8 mouse cellular contexts compared by ENCODE assay signal in the genomic region with DNA sequence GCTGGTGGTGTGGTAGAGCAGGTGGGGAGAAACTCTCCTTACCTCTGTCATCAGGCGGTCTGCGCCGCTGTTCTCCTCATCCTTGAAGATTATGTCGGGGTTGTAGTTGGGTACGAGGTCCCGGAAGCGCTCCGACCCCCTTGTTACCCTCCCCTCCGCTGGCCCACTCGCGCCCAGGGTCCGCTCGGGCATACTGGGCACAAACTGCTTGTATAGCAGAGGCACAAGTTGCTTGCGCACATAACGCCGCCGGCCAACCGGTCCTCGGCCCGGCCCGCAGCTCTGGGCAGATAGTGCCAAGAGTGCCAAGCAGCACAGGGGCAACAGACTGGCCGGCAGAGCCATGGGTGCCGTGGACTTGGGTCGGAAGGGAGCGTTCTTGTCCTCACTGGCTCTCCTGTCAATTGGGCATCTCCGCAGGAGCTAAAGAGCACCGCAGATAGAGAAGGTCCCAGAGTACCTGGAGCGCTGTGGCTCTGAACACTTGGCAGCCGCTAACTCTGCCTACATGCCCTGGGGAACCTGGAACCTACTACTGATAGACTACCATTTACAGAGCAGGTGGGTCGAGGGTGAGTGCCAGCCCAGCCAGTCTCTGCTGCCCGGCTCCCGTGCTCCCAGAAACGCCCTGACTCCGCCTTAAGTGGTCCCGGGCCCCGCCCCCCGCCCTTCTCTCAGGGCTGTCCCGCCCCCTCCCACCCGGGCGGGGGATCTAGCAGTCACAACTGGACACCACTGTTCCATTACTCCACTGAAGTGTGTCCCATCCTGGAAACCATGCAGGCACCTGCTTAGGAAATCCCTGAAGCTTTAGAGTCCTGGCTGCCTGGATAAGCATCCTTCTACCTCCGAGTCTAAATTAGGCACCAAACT. TPM values are rescaled to one million over a fixed set of nuclear protein-coding genes. Genes with fewer than 3 reads are reported as not detected.
A peak's percentile ranks its signal among the peaks of the same experiment; 100 is the strongest.
DNase-seq lines count a peak whose midpoint lies in the region; ATAC-seq and TF ChIP-seq lines count a peak whose summit lies in the region.

Gene Dhh, minus strand, starts transcription at position 613 of the 873 bp plus-strand sequence.

- TF ChIP-seq CTCF in embryonic fibroblast, embryonic 13.5 days (IDR thresholded peaks at IDR 0.05; ENCODE audit: borderline replicate concordance, insufficient read depth, low read length): no peak
- TF ChIP-seq CTCF in intestine, postnatal 0 days (IDR thresholded peaks at IDR 0.05; ENCODE audit: low read depth): no peak

- 2% methylated on average over 41 of the region's 41 CpGs for WGBS in intestine, postnatal 0 days

- 0 out of 2 replicates have a peak within 1 kb of the TSS, but pooled peaks have one; percentile 5 for H3K4me3 ChIP-seq in embryonic fibroblast, embryonic 13.5 days (ENCODE audit: insufficient read depth, low read length)
- peak within 1 kb of the TSS; percentile 24 for H3K4me3 ChIP-seq in intestine, postnatal 0 days (ENCODE audit: low read depth, low read length)

- 0 out of 2 replicates have a peak, but pooled peaks cover under 1% of the 10 kb centered on the region for H3K36me3 ChIP-seq in intestine, postnatal 0 days (ENCODE audit: control insufficient read depth, insufficient read depth)

- no peaks in the 10 kb centered on the region for H3K9me3 ChIP-seq in intestine, postnatal 0 days (ENCODE audit: control insufficient read depth)

- peaks cover 66% of the 10 kb centered on the region for H3K27me3 ChIP-seq in intestine, postnatal 0 days (replicated peaks; ENCODE audit: control insufficient read depth, insufficient read depth, low read length)

- H3K9ac ChIP-seq in intestine, postnatal 0 days (ENCODE audit: low read depth, low read length): no peak within 1 kb of the TSS

- ATAC-seq in intestine, postnatal 0 days: no peak

- peak; percentile 90 for DNase-seq in heart, adult 11 months
- DNase-seq in heart, postnatal 25 days (ENCODE audit: low spot score): no peak
- peak; percentile 45 for DNase-seq in lung, postnatal 36 days
- no peak for DNase-seq in left cerebral cortex, postnatal 10 days (ENCODE audit: extremely low spot score in 1 of 2, low spot score in 2 of 2)
- DNase-seq in urinary bladder, postnatal 36 days (ENCODE audit: low spot score in 2 of 2): no peak
- no peak for DNase-seq in spleen, postnatal 4 days (ENCODE audit: low spot score in 2 of 2)

- no peak within 1 kb of the TSS for H3K27ac ChIP-seq in embryonic fibroblast, embryonic 13.5 days (ENCODE audit: insufficient read depth, low read length)
- no peak within 1 kb of the TSS for H3K27ac ChIP-seq in intestine, postnatal 0 days (ENCODE audit: low read depth, low read length)

- TF ChIP-seq POLR2A in embryonic fibroblast, embryonic 13.5 days (IDR thresholded peaks at IDR 0.05; ENCODE audit: low read depth, low read length): no peak

- H3K4me1 ChIP-seq in embryonic fibroblast, embryonic 13.5 days (ENCODE audit: control insufficient read depth, insufficient read depth, low read length): peaks cover 4% of the 10 kb centered on the region; the same call in 1 of the 2 replicates
- H3K4me1 ChIP-seq in intestine, postnatal 0 days (replicated peaks; ENCODE audit: control insufficient read depth, insufficient read depth, low read length): peaks cover 11% of the 10 kb centered on the region

- intact Hi-C loops in heart, postnatal 25 days (cut with DNase I): no loop called here
- intact Hi-C loops in left cerebral cortex, postnatal 10 days (cut with DNase I): no loop called here

- H3K4me2 ChIP-seq in intestine, postnatal 0 days (replicated peaks; ENCODE audit: low read depth): peak within 1 kb of the TSS; percentile 35

RNA-seq across cellular contexts. Expression of gene Dhh, which starts in this region (rescaled TPM):
- 1 to 10 TPM; 1.8 TPM for total RNA-seq in heart, postnatal 25 days (2021)
- 0.14 and 0.27 TPM in 2 replicates for polyA plus RNA-seq in embryonic fibroblast, embryonic 13.5 days (2011; ENCODE audit: insufficient read length, low read depth, missing spikeins)
- 0.88 and 0.93 TPM in 2 replicates for polyA plus RNA-seq in intestine, postnatal 0 days (2015; fragmentation: Nextera tagmentation; extraction: Ambion mirVana)
- total RNA-seq in left cerebral cortex, postnatal 10 days (2021): under 1 TPM; 0.16 to 0.47 TPM

Comparison
In these comparisons a context has a peak if more than half of its experiments do, and no peak if none do; other contexts are left out.
1. DNase-seq: peak in heart, adult 11 months (single experiment) and lung, postnatal 36 days (single experiment); none in heart, postnatal 25 days (single experiment), left cerebral cortex, postnatal 10 days (0 of 2), urinary bladder, postnatal 36 days (0 of 2) and spleen, postnatal 4 days (0 of 2).